ENCODE assay signal across 8 mouse cellular contexts in genomic region chr5:136169626-136170511, GRCm38 (mm10). TPM values are rescaled to one million over a fixed set of nuclear protein-coding genes. Genes with fewer than 3 reads are reported as not detected.
A peak's percentile ranks its signal among the peaks of the same experiment; 100 is the strongest.
DNase-seq lines count a peak whose midpoint lies in the region; ATAC-seq and TF ChIP-seq lines count a peak whose summit lies in the region.

No protein-coding gene starts in this region.

- peak; percentile 26; the same call in 1 of the 2 replicates for ATAC-seq in cerebellum, adult (ENCODE audit: insufficient number of reproducible peaks, low FRiP score, low TSS enrichment)
- peak; percentile 34 for ATAC-seq in activated CD4-positive, CD25-positive, alpha-beta regulatory T cell, adult 4 months
- ATAC-seq in embryonic facial prominence, embryonic 12.5 days (ENCODE audit: insufficient number of reproducible peaks, insufficient read depth, low FRiP score, low TSS enrichment): no peak; the same call in none of the 2 replicates
- ATAC-seq in hindbrain, embryonic 11.5 days (ENCODE audit: low FRiP score): no peak
- ATAC-seq in megakaryocyte-erythroid progenitor cell, adult 5-6 weeks (replicated peaks; ENCODE audit: low FRiP score, low TSS enrichment, poor library complexity, severe bottlenecking): 0 out of 2 replicates have a peak, but pooled peaks have one; percentile 13

- H3K4me1 ChIP-seq in embryonic facial prominence, embryonic 12.5 days: peaks cover 11% of the 10 kb centered on the region; the same call in 1 of the 2 replicates
- H3K4me1 ChIP-seq in hindbrain, embryonic 11.5 days (replicated peaks; ENCODE audit: control insufficient read depth, insufficient read depth, low read length): 0 out of 2 replicates have a peak, but pooled peaks cover 3% of the 10 kb centered on the region
- H3K4me1 ChIP-seq in spleen, adult 2 months (ENCODE audit: control insufficient read depth, insufficient read depth, insufficient read length): peaks cover 24% of the 10 kb centered on the region; the same call in 1 of the 2 replicates

- 0 out of 2 replicates have a peak overlapping the region, but pooled peaks have one; percentile 14 for H3K27ac ChIP-seq in embryonic facial prominence, embryonic 12.5 days
- H3K27ac ChIP-seq in hindbrain, embryonic 11.5 days (ENCODE audit: low read depth, low read length): peak overlapping the region; percentile 31; the same call in 1 of the 2 replicates
- H3K27ac ChIP-seq in spleen, adult 2 months (ENCODE audit: insufficient read depth, low read length): peak overlapping the region; percentile 95

- DNase-seq in cerebellum, adult 11 months: no peak
- peak; percentile 57 for DNase-seq in hindbrain, embryonic 11.5 days (ENCODE audit: low spot score)
- peak; percentile 58 to 76 for DNase-seq in left cerebral cortex, postnatal 25 days (ENCODE audit: low spot score in 2 of 2)
- DNase-seq in spleen, adult 2 months (ENCODE audit: low read depth in 1 of 2, low spot score in 2 of 2): peak; percentile 50 to 63

- H3K4me3 ChIP-seq in embryonic facial prominence, embryonic 12.5 days: peak overlapping the region; percentile 63
- peak overlapping the region; percentile 34 for H3K4me3 ChIP-seq in hindbrain, embryonic 11.5 days (ENCODE audit: low read depth, low read length)
- H3K4me3 ChIP-seq in spleen, adult 2 months (ENCODE audit: extremely low read depth, insufficient read depth, insufficient read length): peak overlapping the region; percentile 74

- peaks cover 6% of the 10 kb centered on the region; the same call in 1 of the 2 replicates for H3K36me3 ChIP-seq in embryonic facial prominence, embryonic 12.5 days
- H3K36me3 ChIP-seq in hindbrain, embryonic 11.5 days (ENCODE audit: control insufficient read depth, insufficient read depth, low read length): no peaks in the 10 kb centered on the region
- peaks cover 17% of the 10 kb centered on the region for H3K36me3 ChIP-seq in spleen, adult 2 months (ENCODE audit: control insufficient read depth, insufficient read depth, low read length)

- WGBS in embryonic facial prominence, embryonic 12.5 days: 13% methylated on average over 15 of the region's 15 CpGs
- 15% methylated on average over 15 of the region's 15 CpGs for WGBS in hindbrain, embryonic 11.5 days
- WGBS in spleen, adult 2 months: 6% methylated on average over 15 of the region's 15 CpGs

- peak overlapping the region; percentile 78 for H3K9ac ChIP-seq in embryonic facial prominence, embryonic 12.5 days
- peak overlapping the region; percentile 64 for H3K9ac ChIP-seq in hindbrain, embryonic 11.5 days (ENCODE audit: low read depth, low read length)

- H3K4me2 ChIP-seq in embryonic facial prominence, embryonic 12.5 days (replicated peaks): peak overlapping the region; percentile 93
- H3K4me2 ChIP-seq in hindbrain, embryonic 11.5 days (replicated peaks; ENCODE audit: low read depth, low read length): peak overlapping the region; percentile 82

- no peak for TF ChIP-seq POLR2A in spleen, adult 2 months (IDR thresholded peaks at IDR 0.05; ENCODE audit: low read depth, low read length)

- H3K27me3 ChIP-seq in embryonic facial prominence, embryonic 12.5 days: 0 out of 2 replicates have a peak, but pooled peaks cover 6% of the 10 kb centered on the region
- no peaks in the 10 kb centered on the region; the same call in 1 of the 2 replicates for H3K27me3 ChIP-seq in hindbrain, embryonic 11.5 days (ENCODE audit: control insufficient read depth, insufficient read depth, low read length)
- H3K27me3 ChIP-seq in spleen, adult 2 months (ENCODE audit: control insufficient read depth, insufficient read depth, low read length): no peaks in the 10 kb centered on the region

- no peak for TF ChIP-seq CTCF in spleen, adult 2 months (IDR thresholded peaks at IDR 0.05; ENCODE audit: extremely low read depth, insufficient read depth, insufficient read length, insufficient replicate concordance)

- H3K9me3 ChIP-seq in embryonic facial prominence, embryonic 12.5 days: 0 out of 2 replicates have a peak, but pooled peaks cover 3% of the 10 kb centered on the region
- no peaks in the 10 kb centered on the region for H3K9me3 ChIP-seq in hindbrain, embryonic 11.5 days (ENCODE audit: control insufficient read depth, low read length)

- intact Hi-C loops in left cerebral cortex, postnatal 25 days (cut with DNase I): loop anchor here (1.0 to 2.0 kb wide), 2 partner anchors 12 to 33 kb away; partner anchors contain the start of genes Alkbh4 and Lrwd1

RNA-seq across cellular contexts. Expression of gene Orai2, which starts 0.6 kb away (rescaled TPM):
- 10 to 100 TPM; 62.2 to 74.1 TPM for polyA plus RNA-seq in activated CD4-positive, CD25-positive, alpha-beta regulatory T cell, adult 4 months (2017; shearing (Covaris generic))
- polyA plus RNA-seq in embryonic facial prominence, embryonic 12.5 days (2016; fragmentation: Nextera tagmentation; extraction: Ambion mirVana): 12.6 and 13.1 TPM in 2 replicates
- polyA plus RNA-seq in hindbrain, embryonic 11.5 days (2014; fragmentation: Nextera tagmentation; extraction: Ambion mirVana): 8.2 and 8.3 TPM in 2 replicates
- total RNA-seq in left cerebral cortex, postnatal 25 days (2021): 10 to 100 TPM; 57.1 to 60.1 TPM
- total RNA-seq in megakaryocyte-erythroid progenitor cell, adult 5-6 weeks (2014; fragmentation: Nextera tagmentation): 14.5 and 20.3 TPM in 2 replicates
- total RNA-seq in megakaryocyte-erythroid progenitor cell, adult 5-6 weeks (2017): 10.1 and 23.9 TPM in 2 replicates
- polyA plus RNA-seq in spleen, adult 2 months (2012; rRNA removed): 113 and 167 TPM in 2 replicates

RNA-seq across cellular contexts. Expression of gene Prkrip1, which starts 28.9 kb away (rescaled TPM):
- polyA plus RNA-seq in activated CD4-positive, CD25-positive, alpha-beta regulatory T cell, adult 4 months (2017; shearing (Covaris generic)): 10 to 100 TPM; 45.0 to 50.4 TPM
- 54.5 and 60.2 TPM in 2 replicates for polyA plus RNA-seq in embryonic facial prominence, embryonic 12.5 days (2016; fragmentation: Nextera tagmentation; extraction: Ambion mirVana)
- 86.1 and 87.6 TPM in 2 replicates for polyA plus RNA-seq in hindbrain, embryonic 11.5 days (2014; fragmentation: Nextera tagmentation; extraction: Ambion mirVana)
- total RNA-seq in left cerebral cortex, postnatal 25 days (2021): 10 to 100 TPM; 36.8 to 37.1 TPM
- 24.2 and 32.6 TPM in 2 replicates for total RNA-seq in megakaryocyte-erythroid progenitor cell, adult 5-6 weeks (2014; fragmentation: Nextera tagmentation)
- 67.4 and 131 TPM in 2 replicates for total RNA-seq in megakaryocyte-erythroid progenitor cell, adult 5-6 weeks (2017)
- 7.3 and 8.8 TPM in 2 replicates for polyA plus RNA-seq in spleen, adult 2 months (2012; rRNA removed)

RNA-seq across cellular contexts. Expression of gene Alkbh4, which starts 33.9 kb away (rescaled TPM):
- 10 to 100 TPM; 49.3 to 56.2 TPM for polyA plus RNA-seq in activated CD4-positive, CD25-positive, alpha-beta regulatory T cell, adult 4 months (2017; shearing (Covaris generic))
- polyA plus RNA-seq in embryonic facial prominence, embryonic 12.5 days (2016; fragmentation: Nextera tagmentation; extraction: Ambion mirVana): 28.4 and 29.5 TPM in 2 replicates
- polyA plus RNA-seq in hindbrain, embryonic 11.5 days (2014; fragmentation: Nextera tagmentation; extraction: Ambion mirVana): 18.8 and 20.3 TPM in 2 replicates
- total RNA-seq in left cerebral cortex, postnatal 25 days (2021): 1 to 10 TPM; 8.1 to 9.4 TPM
- total RNA-seq in megakaryocyte-erythroid progenitor cell, adult 5-6 weeks (2014; fragmentation: Nextera tagmentation): 12.1 and 19.2 TPM in 2 replicates
- total RNA-seq in megakaryocyte-erythroid progenitor cell, adult 5-6 weeks (2017): 8.1 and 8.5 TPM in 2 replicates
- polyA plus RNA-seq in spleen, adult 2 months (2012; rRNA removed): 19.6 and 28.4 TPM in 2 replicates

RNA-seq across cellular contexts. Expression of gene Lrwd1, which starts 34.0 kb away (rescaled TPM):
- polyA plus RNA-seq in activated CD4-positive, CD25-positive, alpha-beta regulatory T cell, adult 4 months (2017; shearing (Covaris generic)): 10 to 100 TPM; 31.7 to 35.3 TPM
- 49.1 and 50.0 TPM in 2 replicates for polyA plus RNA-seq in embryonic facial prominence, embryonic 12.5 days (2016; fragmentation: Nextera tagmentation; extraction: Ambion mirVana)
- 34.7 and 37.5 TPM in 2 replicates for polyA plus RNA-seq in hindbrain, embryonic 11.5 days (2014; fragmentation: Nextera tagmentation; extraction: Ambion mirVana)
- total RNA-seq in left cerebral cortex, postnatal 25 days (2021): 10 to 100 TPM; 13.3 TPM
- total RNA-seq in megakaryocyte-erythroid progenitor cell, adult 5-6 weeks (2014; fragmentation: Nextera tagmentation): 64.7 and 67.4 TPM in 2 replicates
- total RNA-seq in megakaryocyte-erythroid progenitor cell, adult 5-6 weeks (2017): 47.7 and 49.6 TPM in 2 replicates
- 39.5 and 46.4 TPM in 2 replicates for polyA plus RNA-seq in spleen, adult 2 months (2012; rRNA removed)

RNA-seq across cellular contexts. Expression of gene Polr2j, which starts 53.4 kb away (rescaled TPM):
- polyA plus RNA-seq in activated CD4-positive, CD25-positive, alpha-beta regulatory T cell, adult 4 months (2017; shearing (Covaris generic)): 100 to 1,000 TPM; 124 to 138 TPM
- 230 and 234 TPM in 2 replicates for polyA plus RNA-seq in embryonic facial prominence, embryonic 12.5 days (2016; fragmentation: Nextera tagmentation; extraction: Ambion mirVana)
- 238 and 247 TPM in 2 replicates for polyA plus RNA-seq in hindbrain, embryonic 11.5 days (2014; fragmentation: Nextera tagmentation; extraction: Ambion mirVana)
- 10 to 100 TPM; 71.5 to 83.9 TPM for total RNA-seq in left cerebral cortex, postnatal 25 days (2021)
- 227 and 248 TPM in 2 replicates for total RNA-seq in megakaryocyte-erythroid progenitor cell, adult 5-6 weeks (2014; fragmentation: Nextera tagmentation)
- total RNA-seq in megakaryocyte-erythroid progenitor cell, adult 5-6 weeks (2017): 163 and 177 TPM in 2 replicates
- polyA plus RNA-seq in spleen, adult 2 months (2012; rRNA removed): 32.3 and 38.1 TPM in 2 replicates

Comparison
In these comparisons a context has a peak if more than half of its experiments do, and no peak if none do; other contexts are left out.
1. ATAC-seq: peak in cerebellum, adult (single experiment), activated CD4-positive, CD25-positive, alpha-beta regulatory T cell, adult 4 months (single experiment) and megakaryocyte-erythroid progenitor cell, adult 5-6 weeks (single experiment); none in embryonic facial prominence, embryonic 12.5 days (single experiment) and hindbrain, embryonic 11.5 days (single experiment).
2. H3K27ac ChIP-seq: peak in every context shown above with its lines; median percentile 95 in spleen, adult 2 months; 31 in hindbrain, embryonic 11.5 days; 14 in embryonic facial prominence, embryonic 12.5 days.
3. Peak in every context shown above with its lines, with median percentiles within 50 percentile points of each other: H3K4me3 ChIP-seq.